Mouse (Mus musculus) kidney, adult 8-10 months (tissue): ENCODE results near the gene Foxb1.

Experiments used
- DNase-seq, 2 experiments: peaks; one replicate each; pipeline ENCODE4 v3.0.0; 2022

Gene Foxb1

DNA sequence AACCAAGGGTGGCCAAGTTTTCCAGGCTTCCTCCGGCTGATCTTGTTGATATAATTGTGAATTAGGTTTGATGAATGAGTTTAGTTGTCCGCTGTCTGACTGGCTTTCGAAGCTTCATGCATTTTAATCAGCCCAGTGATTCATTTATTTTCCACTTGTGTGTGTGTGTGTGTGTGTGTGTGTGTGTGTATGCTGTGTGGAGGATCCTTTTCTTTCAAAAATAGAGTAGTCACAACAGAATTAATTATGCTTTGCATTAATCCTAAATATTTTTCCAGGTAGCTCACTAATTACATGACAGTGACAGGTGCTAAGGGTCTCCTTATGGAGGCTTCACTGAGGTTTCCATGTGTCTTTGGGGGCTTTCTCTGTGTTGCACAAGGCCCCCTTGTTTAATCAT is 4.3 kb downstream of the Foxb1 start:
- DNase-seq = no peak

- DNase-seq = no peak
Observed at GRCm38 (mm10) chr9:69756041-69756440, 4.7 kb downstream of the Foxb1 start.

DNA sequence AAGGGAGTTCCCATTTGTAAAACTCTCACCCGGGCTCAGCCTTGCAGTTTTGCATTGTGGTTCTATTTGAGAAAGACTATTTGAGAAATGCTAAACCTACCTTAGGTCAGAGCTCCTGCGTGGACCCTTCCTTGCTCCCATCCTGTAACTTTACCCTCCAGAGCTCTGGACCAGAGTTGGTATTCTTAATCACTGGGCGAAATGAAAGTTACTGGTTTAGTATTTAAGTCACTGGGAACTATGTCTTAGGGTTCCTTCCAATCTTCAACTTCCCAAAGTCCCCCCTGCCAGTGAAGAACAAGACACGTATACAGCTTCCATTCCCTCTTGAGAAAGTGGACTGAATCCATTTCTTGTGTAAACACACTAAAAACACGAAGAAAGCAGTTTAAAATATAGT is 5.6 kb downstream of the Foxb1 start:
- no peak for DNase-seq

DNA sequence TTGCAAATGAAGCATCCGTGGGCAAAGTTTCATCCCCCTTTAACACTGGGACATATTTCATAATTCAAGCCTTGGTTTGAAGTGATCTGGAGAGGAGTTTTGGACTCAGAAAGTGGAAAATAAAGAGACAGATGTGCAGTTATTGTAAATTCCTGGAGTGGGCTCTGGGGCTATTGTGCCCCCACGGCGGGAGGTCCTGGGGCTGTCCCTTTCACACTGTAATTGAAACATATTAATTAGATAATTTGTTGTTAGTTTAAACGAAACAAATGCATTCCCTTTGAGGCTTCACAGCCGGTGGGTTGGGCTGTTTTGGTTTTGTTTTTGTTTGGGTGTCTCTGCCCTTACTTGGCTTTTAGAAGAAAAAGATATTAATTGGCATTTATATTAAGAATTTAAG is 6.0 kb downstream of the Foxb1 start:
- DNase-seq = no peak

DNA sequence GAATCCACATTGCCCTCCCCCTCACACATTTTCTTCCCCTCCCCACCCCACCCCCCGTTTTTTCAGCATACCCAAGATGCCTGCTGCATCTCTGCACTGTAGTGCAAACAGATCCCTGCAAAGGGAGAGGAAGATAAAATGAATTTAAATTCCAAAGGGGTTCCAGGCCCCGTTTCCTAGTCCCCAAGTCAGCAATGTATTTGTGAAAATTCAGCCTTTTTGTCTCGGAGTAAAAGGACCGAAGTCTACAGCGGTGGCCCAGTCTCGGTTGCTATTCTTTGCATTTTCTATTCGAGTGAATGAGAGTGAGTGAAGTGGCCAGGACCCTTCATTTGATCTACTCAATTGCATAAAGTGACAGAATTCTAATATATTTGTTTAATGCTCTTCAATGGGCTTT is 6.4 kb downstream of the Foxb1 start:
- DNase-seq = no peak

GRCm38 (mm10) chr9:69747971-69748370 is 12.8 kb downstream of the Foxb1 start:
- no peak for DNase-seq

- DNase-seq = no peak
Observed at GRCm38 (mm10) chr9:69728736-69729135, 32.0 kb downstream of the Foxb1 start.

DNA sequence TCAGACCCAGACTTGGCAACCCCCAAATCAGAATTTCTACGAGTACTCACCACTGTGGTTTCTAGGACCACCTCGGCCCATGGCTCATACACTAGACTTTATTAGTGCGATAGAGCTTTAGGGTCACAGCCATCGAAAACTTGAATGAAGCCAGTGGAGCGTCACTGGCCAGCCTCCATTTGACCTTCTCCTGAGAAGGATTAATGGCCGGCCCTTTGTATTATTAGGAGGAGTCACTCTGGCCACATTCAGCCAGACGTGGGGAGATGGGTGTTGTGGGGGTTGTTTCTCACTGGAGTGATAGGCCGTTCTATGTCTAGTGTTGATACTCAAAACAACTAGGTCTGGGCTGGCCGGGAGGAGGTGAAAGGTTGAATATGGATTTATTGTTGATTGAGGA is 42.3 kb downstream of the Foxb1 start:
- DNase-seq = no peak

GRCm38 (mm10) chr9:69716364-69716763 is 44.4 kb downstream of the Foxb1 start:
- DNase-seq = no peak

- DNase-seq = peak; percentile 14 to 15
Observed at GRCm38 (mm10) chr9:69715445-69715844, 45.3 kb downstream of the Foxb1 start.

GRCm38 (mm10) chr9:69714346-69714745 is 46.4 kb downstream of the Foxb1 start:
- DNase-seq = no peak

GRCm38 (mm10) chr9:69713577-69714327 is 47.0 kb downstream of the Foxb1 start:
- DNase-seq = no peak

DNA sequence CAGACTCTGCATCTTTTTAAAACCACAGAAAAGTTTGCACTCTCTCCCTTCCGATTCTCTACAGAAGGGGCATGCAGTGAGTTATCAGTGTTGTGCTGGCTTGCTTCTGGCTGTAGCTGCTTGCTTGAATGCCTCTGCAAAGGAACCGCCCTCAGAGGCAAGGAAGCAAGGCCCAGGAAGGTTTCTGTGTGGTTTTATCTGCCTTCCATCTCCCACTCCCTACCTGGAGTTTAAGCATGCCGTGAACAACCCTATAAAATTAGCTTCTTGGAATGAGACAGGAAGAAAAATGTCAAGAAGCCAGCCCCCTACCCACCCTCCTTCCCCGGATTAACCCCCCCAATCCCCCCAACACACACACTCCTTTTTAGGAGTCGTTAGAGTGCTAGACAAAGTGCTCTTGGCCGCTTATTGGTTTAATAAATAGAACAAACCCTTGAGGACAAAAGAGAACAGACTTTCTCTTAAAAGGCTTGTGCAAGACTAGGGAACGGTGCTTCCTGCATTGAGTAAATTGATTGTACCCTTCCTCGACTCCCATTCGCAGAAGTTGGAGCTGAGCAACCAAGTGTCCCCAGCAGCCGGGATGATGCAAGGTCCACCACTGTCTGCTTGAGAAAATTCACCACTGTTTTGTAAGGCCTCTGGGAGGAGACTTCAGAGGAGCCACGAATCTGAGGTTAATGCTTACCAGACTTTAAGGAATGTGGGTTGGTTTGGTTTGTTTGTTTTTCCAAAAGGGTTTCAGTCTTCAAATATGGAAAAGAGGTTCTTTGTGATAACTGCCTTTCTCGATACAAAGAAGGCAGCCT is 47.8 kb downstream of the Foxb1 start:
- DNase-seq = no peak
